Mouse (Mus musculus) B cell, adult 62 days (primary cell): ENCODE measurements around the gene Mdga1. TPM values are rescaled to one million over a fixed set of nuclear protein-coding genes. Genes with fewer than 3 reads are reported as not detected.

Experiments used
- total RNA-seq: library from RNA; stranded (reverse); gene quantifications from 4 replicates; pipeline ENCODE4 v1.2.4, GENCODE M21; 2023

Mdga1 gene
- total RNA-seq: 0.06 to 1.4 TPM (median 0.14 TPM) in 3 of 4 replicates, not detected in the other

GRCm38 (mm10) chr17:29970037-29970555 lies at the start of gene Mdga1:
TSS of gene Mdga1 (minus strand) at chr17:29970087.

GRCm38 (mm10) chr17:30004203-30005102 lies 34.6 kb upstream of the Mdga1 start, which contains the start of gene Zfand3:
TSS of gene Zfand3 (plus strand) at chr17:30004733.

Other genes starting within 250 kb of the Mdga1 start
- gene Zfand3, start 34.6 kb upstream of the Mdga1 start, total RNA-seq: 80.4 to 84.9 TPM (median 82.2 TPM) in 4 replicates